Mouse (Mus musculus) forebrain, embryonic 16.5 days (tissue): Measurements from ENCODE around the gene Pramef25. TPM values are rescaled to one million over a fixed set of nuclear protein-coding genes. Genes with fewer than 3 reads are reported as not detected.

Experiments used
- polyA plus RNA-seq: library from polyadenylated mRNA; unstranded; fragments of >200 nt; fragmentation: Nextera tagmentation; extraction: Ambion mirVana; gene quantifications from 2 replicates; pipeline ENCODE4 v1.2.1, GENCODE M21; 2015

Pramef25 gene
- polyA plus RNA-seq, 1 experiment from 2014 or later: not detected

Other genes starting within 250 kb of the Pramef25 start
- not detected in 2 replicates for gene Gm13089, start 248.3 kb downstream of the Pramef25 start, polyA plus RNA-seq
- not detected in 2 replicates for gene Gm13078, start 231.6 kb downstream of the Pramef25 start, polyA plus RNA-seq
- gene Gm13023, start 161.7 kb downstream of the Pramef25 start, polyA plus RNA-seq: not detected in 2 replicates
- gene Gm13084, start 134.9 kb downstream of the Pramef25 start, polyA plus RNA-seq: not detected in 2 replicates
- gene Gm13103, start 104.5 kb downstream of the Pramef25 start, polyA plus RNA-seq: not detected in 2 replicates
- not detected in 2 replicates for gene Pramef6, start 50.6 kb downstream of the Pramef25 start, polyA plus RNA-seq
- not detected in 2 replicates for gene Gm13101, start 15.9 kb upstream of the Pramef25 start, polyA plus RNA-seq
- gene Pramef17, start 43.4 kb upstream of the Pramef25 start, polyA plus RNA-seq: not detected in 2 replicates
- not detected in 2 replicates for gene Pramel4, start 108.1 kb upstream of the Pramef25 start, polyA plus RNA-seq
- gene Gm13102, start 155.5 kb upstream of the Pramef25 start, polyA plus RNA-seq: not detected in 2 replicates
- gene Oog3, start 211.6 kb upstream of the Pramef25 start, polyA plus RNA-seq: not detected in 2 replicates
- gene Oog2, start 239.7 kb upstream of the Pramef25 start, polyA plus RNA-seq: not detected in 2 replicates